Mouse (Mus musculus) 3T3-L1 (cell line): ENCODE measurements around the gene Prox2.
"Not testable (repeated sequence)": the region's sequence is repeated elsewhere in the genome, so short reads cannot be mapped to it uniquely, and the experiment has no call there.

Experiments
- DNase-seq: peaks from one replicate; pipeline ENCODE4 v3.0.0-alpha.2; 2015; ENCODE audit warnings: low read depth, low spot score

The Prox2 gene

GRCm38 (mm10) chr12:85110698-85111592, at the start of gene Prox2, which contains the start of gene Dlst:
Prox2 (minus strand) TSS chr12:85110759.
Dlst (plus strand) TSS chr12:85110833.
- DNase-seq = peak; percentile 78

- no peak for DNase-seq
These were observed 49.0 kb upstream of the Prox2 start for GRCm38 (mm10) chr12:85159592-85159991.

- DNase-seq = no peak
These were observed 48.2 kb upstream of the Prox2 start for GRCm38 (mm10) chr12:85158801-85159200.

- no peak for DNase-seq
These were observed 47.4 kb upstream of the Prox2 start for GRCm38 (mm10) chr12:85157797-85158460.

GRCm38 (mm10) chr12:85156324-85156723, 45.8 kb upstream of the Prox2 start:
- peak; percentile 58 for DNase-seq

GRCm38 (mm10) chr12:85153011-85153410, 42.5 kb upstream of the Prox2 start:
- no peak for DNase-seq

- no peak for DNase-seq
These were observed 40.6 kb upstream of the Prox2 start, which contains the start of gene Rps6kl1 for GRCm38 (mm10) chr12:85151002-85151774. Rps6kl1 (minus strand) TSS chr12:85151264.

- DNase-seq = no peak
These were observed 39.9 kb upstream of the Prox2 start for GRCm38 (mm10) chr12:85150321-85151001.

- DNase-seq = no peak
These were observed 36.3 kb upstream of the Prox2 start for GRCm38 (mm10) chr12:85146881-85147280.

GRCm38 (mm10) chr12:85146355-85146754, 35.8 kb upstream of the Prox2 start:
- no peak for DNase-seq

GRCm38 (mm10) chr12:85145630-85146029, 35.1 kb upstream of the Prox2 start:
- no peak for DNase-seq

GRCm38 (mm10) chr12:85144821-85145220, 34.3 kb upstream of the Prox2 start:
- no peak for DNase-seq

GRCm38 (mm10) chr12:85144276-85144675, 33.7 kb upstream of the Prox2 start:
- not testable (repeated sequence) for DNase-seq

- peak; percentile 92 for DNase-seq
These were observed 32.2 kb upstream of the Prox2 start for GRCm38 (mm10) chr12:85142803-85143202.

- DNase-seq = no peak
These were observed 30.5 kb upstream of the Prox2 start for GRCm38 (mm10) chr12:85141096-85141495.

GRCm38 (mm10) chr12:85140036-85140701, 29.6 kb upstream of the Prox2 start:
- no peak for DNase-seq

GRCm38 (mm10) chr12:85136627-85137026, 26.1 kb upstream of the Prox2 start:
- DNase-seq = peak; percentile 60

GRCm38 (mm10) chr12:85135513-85136470, 25.2 kb upstream of the Prox2 start:
- DNase-seq = peak; percentile 68

GRCm38 (mm10) chr12:85134043-85134794, 23.7 kb upstream of the Prox2 start:
- no peak for DNase-seq
